Mouse (Mus musculus) limb, embryonic 14.5 days (tissue): ENCODE measurements around the gene Bag6. TPM values are rescaled to one million over a fixed set of nuclear protein-coding genes. Genes with fewer than 3 reads are reported as not detected.

Experiments
- ATAC-seq: fragments of 200-750 bp; cut with Nextera tagmentation; 2 replicates; pipeline ENCODE4 v1.8.0; 2017; ENCODE audit warnings: low read depth, moderate number of reproducible peaks, moderate TSS enrichment; ENCODE audit not compliant: low FRiP score
- DNase-seq: peaks from one replicate; pipeline ENCODE4 v3.0.0-alpha.2; 2015; ENCODE audit warnings: low spot score
- H3K27ac ChIP-seq: fragments of 300-500 bp; sonication (generic); replicated peaks from 2 replicates; pipeline ENCODE4 v1.5.1; 2014; ENCODE audit warnings: low read depth, mild to moderate bottlenecking, low read length, moderate library complexity, mixed read lengths
- H3K27me3 ChIP-seq: fragments of 300-500 bp; sonication (generic); 2 replicates; pipeline ENCODE4 v1.6.1; 2014; ENCODE audit warnings: low read length, mixed read lengths; ENCODE audit not compliant: control insufficient read depth, insufficient read depth
- H3K36me3 ChIP-seq: fragments of 300-500 bp; sonication (generic); 2 replicates; pipeline ENCODE4 v1.6.1; 2014; ENCODE audit warnings: mild to moderate bottlenecking, low read length, moderate library complexity, mixed read lengths; ENCODE audit not compliant: control insufficient read depth, insufficient read depth
- H3K4me1 ChIP-seq: fragments of 300-500 bp; sonication (generic); 2 replicates; pipeline ENCODE4 v1.6.1; 2014; ENCODE audit warnings: antibody characterized with exemption, low read length, mixed read lengths; ENCODE audit not compliant: control insufficient read depth, insufficient read depth
- H3K4me2 ChIP-seq: fragments of 300-500 bp; sonication (generic); replicated peaks from 2 replicates; pipeline ENCODE4 v1.6.1; 2014; ENCODE audit warnings: low read depth, mild to moderate bottlenecking, low read length, moderate library complexity; ENCODE audit not compliant: severe bottlenecking
- H3K4me3 ChIP-seq: fragments of 300-500 bp; sonication (generic); replicated peaks from 2 replicates; pipeline ENCODE4 v1.5.1; 2014; ENCODE audit warnings: low read length
- H3K9ac ChIP-seq: fragments of 300-500 bp; sonication (generic); 2 replicates; pipeline ENCODE4 v1.6.1; 2014; ENCODE audit warnings: mild to moderate bottlenecking, low read depth, low read length, moderate library complexity; ENCODE audit not compliant: severe bottlenecking
- H3K9me3 ChIP-seq: fragments of 300-500 bp; sonication (generic); 2 replicates; pipeline ENCODE4 v1.6.1; 2016; ENCODE audit warnings: low read length; ENCODE audit not compliant: control insufficient read depth
- POLR2A ChIP-seq: fragments of 200-500 bp; IDR thresholded peaks from 2 replicates; pipeline ENCODE4 v1.8.0; 2012; ENCODE audit warnings: inconsistent platforms, mild to moderate bottlenecking, moderate library complexity, borderline replicate concordance; ENCODE audit not compliant: insufficient read depth, insufficient read length; ENCODE audit errors: extremely low read depth
- WGBS: fragments of 180-500 bp; shearing (Covaris S2); extraction: QIAGEN DNeasy Blood & Tissue Kit; methylation state at CpG from one replicate; pipeline ENCODE4 v1.1.7; 2014; 5-methylcytosine and 5-hydroxymethylcytosine counted together
- polyA plus RNA-seq, 2 experiments: library from polyadenylated mRNA; depleted of rRNA in 1 of 2; stranded (reverse) in 1 of 2; unstranded in 1 of 2; fragments of >200 nt; fragmentation: Nextera tagmentation in 1 of 2; extraction: Ambion mirVana in 1 of 2; gene quantifications; 2 replicates each; pipeline versions ENCODE4 v1.2.1 to v1.2.3; 2012 to 2014

Gene Bag6
- polyA plus RNA-seq, 2 experiments, result 76.2 to 265 TPM

- no peak overlapping the region for H3K4me2 ChIP-seq
- H3K9me3 ChIP-seq, result no peaks in the 10 kb centered on the region
- H3K27ac ChIP-seq, result no peak overlapping the region
- peaks cover 13% of the 10 kb centered on the region for H3K4me1 ChIP-seq
- no peak overlapping the region for H3K9ac ChIP-seq
- no peak for DNase-seq
- WGBS, result 84% methylated on average over 11 of the region's 11 CpGs
- TF ChIP-seq POLR2A, result no peak
- H3K27me3 ChIP-seq, result no peaks in the 10 kb centered on the region
- no peak for ATAC-seq
- peaks cover 63% of the 10 kb centered on the region for H3K36me3 ChIP-seq
- 0 out of 2 replicates have a peak overlapping the region, but pooled peaks have one; percentile 2 for H3K4me3 ChIP-seq
These were observed 26.4 kb downstream of the Bag6 start for GRCm38 (mm10) chr17:35161421-35161820.

GRCm38 (mm10) chr17:35162121-35162520 lies 27.1 kb downstream of the Bag6 start:
- Histone ChIP-seq H3K9me3 (no peaks in the 10 kb centered on the region), H3K27me3 (no peaks in the 10 kb centered on the region), H3K4me3 (peak overlapping the region; percentile 99; the same call in 1 of the 2 replicates), H3K4me2 (peak overlapping the region; percentile 85; the same call in 1 of the 2 replicates), H3K4me1 (peaks cover 14% of the 10 kb centered on the region), H3K27ac (no peak overlapping the region), H3K36me3 (peaks cover 56% of the 10 kb centered on the region), H3K9ac (no peak overlapping the region; the same call in 1 of the 2 replicates)
- DNase-seq (no peak), ATAC-seq (no peak)
- TF ChIP-seq POLR2A, result no peak
- 76% methylated on average over 14 of the region's 14 CpGs for WGBS

- H3K9ac ChIP-seq, result peak overlapping the region; percentile 99
- no peaks in the 10 kb centered on the region for H3K9me3 ChIP-seq
- 48% methylated on average over 12 of the region's 12 CpGs for WGBS
- DNase-seq, result no peak
- no peak for ATAC-seq
- no peak for TF ChIP-seq POLR2A
- peak overlapping the region; percentile 85 for H3K4me2 ChIP-seq
- H3K27ac ChIP-seq, result 0 out of 2 replicates have a peak overlapping the region, but pooled peaks have one; percentile 6
- H3K27me3 ChIP-seq, result no peaks in the 10 kb centered on the region
- peaks cover 50% of the 10 kb centered on the region for H3K36me3 ChIP-seq
- peak overlapping the region; percentile 99 for H3K4me3 ChIP-seq
- peaks cover 14% of the 10 kb centered on the region for H3K4me1 ChIP-seq
These were observed 27.8 kb downstream of the Bag6 start for GRCm38 (mm10) chr17:35162730-35163129.

- Histone ChIP-seq H3K4me1 (peaks cover 14% of the 10 kb centered on the region), H3K27ac (peak overlapping the region; percentile 93), H3K27me3 (no peaks in the 10 kb centered on the region), H3K36me3 (peaks cover 42% of the 10 kb centered on the region), H3K9me3 (no peaks in the 10 kb centered on the region), H3K9ac (peak overlapping the region; percentile 99), H3K4me2 (peak overlapping the region; percentile 85), H3K4me3 (peak overlapping the region; percentile 99)
- WGBS, result 6% methylated on average over 8 of the region's 8 CpGs
- no peak for TF ChIP-seq POLR2A
- ATAC-seq, result no peak
- no peak for DNase-seq
These were observed 28.5 kb downstream of the Bag6 start for GRCm38 (mm10) chr17:35163326-35164081.

- no peak for TF ChIP-seq POLR2A
- WGBS, result 0% methylated on average over 9 of the region's 28 CpGs
- H3K9ac ChIP-seq, result peak overlapping the region; percentile 99
- peaks cover 14% of the 10 kb centered on the region for H3K4me1 ChIP-seq
- H3K27ac ChIP-seq, result peak overlapping the region; percentile 93
- no peak for ATAC-seq
- no peaks in the 10 kb centered on the region for H3K9me3 ChIP-seq
- no peak for DNase-seq
- peaks cover 36% of the 10 kb centered on the region for H3K36me3 ChIP-seq
- no peaks in the 10 kb centered on the region for H3K27me3 ChIP-seq
- peak overlapping the region; percentile 85 for H3K4me2 ChIP-seq
- H3K4me3 ChIP-seq, result peak overlapping the region; percentile 99
These were observed 29.2 kb downstream of the Bag6 start for GRCm38 (mm10) chr17:35164218-35164567.
